Mouse (Mus musculus): ENCODE data around the gene Dgcr6. TPM values are rescaled to one million over a fixed set of nuclear protein-coding genes. Genes with fewer than 3 reads are reported as not detected.

The Dgcr6 gene
- polyA plus RNA-seq, 1 experiment from 2014 or later, result 97.3 TPM

DNA sequence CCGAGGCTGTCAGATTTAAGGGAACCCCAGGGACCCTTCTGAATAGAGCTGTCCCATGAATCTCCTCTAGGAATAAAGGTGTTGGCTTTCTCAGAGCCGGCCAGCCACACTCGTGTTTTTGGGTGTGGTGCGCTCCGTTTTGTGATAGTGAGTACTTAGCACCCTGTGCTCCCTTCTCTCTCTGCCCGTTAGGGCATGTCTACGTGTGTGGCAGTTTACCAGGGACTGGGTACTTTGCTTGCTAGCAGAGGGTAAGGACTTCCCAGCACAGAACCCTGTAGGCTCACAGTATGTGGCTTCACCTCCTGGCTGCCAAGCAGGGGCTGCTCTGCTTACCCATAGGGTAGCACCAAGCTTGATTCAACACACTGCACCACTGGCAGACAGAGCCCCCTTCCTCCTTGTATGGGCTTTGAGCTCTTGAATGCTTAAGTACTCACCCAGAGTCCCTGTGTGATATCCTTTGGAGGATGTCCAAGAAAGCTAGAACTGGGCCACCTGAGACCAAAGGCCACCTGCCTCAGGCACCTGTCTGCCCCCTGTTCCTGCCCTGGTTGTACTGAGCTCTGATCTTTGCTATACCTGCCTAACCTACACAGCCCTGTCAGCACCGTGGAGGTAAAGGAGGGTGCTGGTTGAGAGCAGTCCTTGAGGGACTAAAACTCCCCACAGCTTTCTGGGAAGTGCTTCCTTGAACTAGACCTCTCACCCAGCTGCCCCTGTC lies 16.2 kb downstream of the Dgcr6 start:
- Histone ChIP-seq H3K9me3 (ENCODE audit: low read depth, low read length) (no peaks in the 10 kb centered on the region), H3K4me3 (ENCODE audit: low read depth, low read length) (no peak overlapping the region), H3K9ac (no peak overlapping the region), H3K36me3 (ENCODE audit: insufficient read depth) (peaks cover 44% of the 10 kb centered on the region), H3K4me1 (ENCODE audit: insufficient read depth) (peaks cover 4% of the 10 kb centered on the region; the same call in 1 of the 2 replicates), H3K27me3 (ENCODE audit: insufficient read depth, low read length) (no peaks in the 10 kb centered on the region), H3K4me2 (no peak overlapping the region), H3K27ac (ENCODE audit: low read depth) (no peak overlapping the region)
- TF ChIP-seq CTCF (IDR thresholded peaks at IDR 0.05; ENCODE audit: low read depth), result no peak
- ATAC-seq (ENCODE audit: insufficient read depth) (no peak), DNase-seq (no peak)
- WGBS, result 87% methylated on average over 8 of the region's 8 CpGs

- Histone ChIP-seq H3K4me3 (ENCODE audit: low read depth, low read length) (no peak overlapping the region), H3K4me2 (no peak overlapping the region), H3K9me3 (ENCODE audit: low read depth, low read length) (no peaks in the 10 kb centered on the region), H3K27me3 (ENCODE audit: insufficient read depth, low read length) (no peaks in the 10 kb centered on the region), H3K36me3 (ENCODE audit: insufficient read depth) (peaks cover 44% of the 10 kb centered on the region), H3K9ac (no peak overlapping the region), H3K4me1 (ENCODE audit: insufficient read depth) (peaks cover 4% of the 10 kb centered on the region; the same call in 1 of the 2 replicates), H3K27ac (ENCODE audit: low read depth) (no peak overlapping the region)
- DNase-seq, result no peak
- WGBS, result 81% methylated on average over 5 of the region's 5 CpGs
- no peak for TF ChIP-seq CTCF (IDR thresholded peaks at IDR 0.05; ENCODE audit: low read depth)
- no peak for ATAC-seq (ENCODE audit: insufficient read depth)
Measured at GRCm38 (mm10) chr16:18070798-18071197, 18.1 kb downstream of the Dgcr6 start.

- 89% methylated on average over 13 of the region's 13 CpGs for WGBS
- peaks cover 3% of the 10 kb centered on the region; the same call in 1 of the 2 replicates for H3K4me1 ChIP-seq (ENCODE audit: insufficient read depth)
- no peak overlapping the region for H3K4me3 ChIP-seq (ENCODE audit: low read depth, low read length)
- H3K9me3 ChIP-seq (ENCODE audit: low read depth, low read length), result no peaks in the 10 kb centered on the region
- no peak overlapping the region for H3K27ac ChIP-seq (ENCODE audit: low read depth)
- TF ChIP-seq CTCF (IDR thresholded peaks at IDR 0.05; ENCODE audit: low read depth), result no peak
- DNase-seq (no peak), ATAC-seq (ENCODE audit: insufficient read depth) (no peak)
- no peak overlapping the region for H3K4me2 ChIP-seq
- H3K9ac ChIP-seq, result no peak overlapping the region
- peaks cover 47% of the 10 kb centered on the region for H3K36me3 ChIP-seq (ENCODE audit: insufficient read depth)
- no peaks in the 10 kb centered on the region for H3K27me3 ChIP-seq (ENCODE audit: insufficient read depth, low read length)
Measured at GRCm38 (mm10) chr16:18072089-18072488, 19.4 kb downstream of the Dgcr6 start.

DNA sequence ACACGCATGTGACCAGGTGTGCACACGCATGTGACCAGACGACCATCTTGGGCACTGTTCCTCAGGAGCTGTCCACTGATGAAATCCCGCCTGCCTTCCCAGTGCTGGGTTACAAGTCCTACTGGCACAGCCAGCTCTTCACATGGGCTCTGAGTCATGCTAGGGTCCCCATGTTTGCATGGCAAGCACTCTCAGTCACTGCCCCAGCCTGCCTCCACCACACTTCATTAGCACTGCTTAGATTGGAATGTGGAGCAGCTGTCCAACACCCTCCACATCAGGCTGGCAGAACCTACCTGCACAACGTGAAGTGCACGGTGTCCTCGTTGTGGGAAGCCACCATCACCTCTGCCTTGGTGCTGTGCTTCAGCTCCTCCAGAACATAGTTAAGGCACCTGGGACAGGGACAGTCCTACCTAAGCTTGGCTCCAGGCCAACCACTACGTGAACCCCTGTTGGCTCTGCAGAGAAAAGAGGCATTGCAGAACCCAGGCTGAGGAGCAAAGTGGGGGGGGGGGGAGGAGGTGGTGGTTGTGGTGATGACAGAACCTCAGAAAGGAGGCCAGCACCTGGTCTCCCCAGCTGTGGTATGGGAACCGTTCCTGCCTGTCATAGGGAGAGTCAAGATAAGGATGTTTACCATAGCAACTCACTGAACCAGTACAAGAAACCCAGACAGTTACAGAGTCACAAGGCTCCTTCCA lies 20.8 kb downstream of the Dgcr6 start:
- ATAC-seq (ENCODE audit: insufficient read depth), result peak; percentile 33; the same call in 1 of the 2 replicates
- DNase-seq, result no peak

DNA sequence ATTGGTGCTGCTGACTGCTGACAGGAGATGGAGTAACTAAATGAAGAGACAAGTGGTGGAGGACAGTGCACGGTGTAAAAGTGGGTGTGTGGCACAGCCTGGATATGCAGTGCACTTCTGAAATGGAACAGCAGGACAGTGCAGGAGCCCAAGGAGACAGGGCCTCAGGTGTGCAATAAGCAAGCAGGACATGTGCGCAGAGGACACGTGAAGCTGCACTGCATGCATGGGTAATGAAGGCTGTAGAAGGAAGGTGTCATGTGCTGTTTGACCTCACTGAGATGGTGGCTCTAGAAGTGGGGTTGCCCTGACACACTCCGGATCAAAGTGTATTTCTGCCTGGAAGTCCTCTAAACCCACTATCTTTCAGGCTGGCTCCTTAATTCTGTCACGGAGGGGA lies 22.0 kb downstream of the Dgcr6 start:
- WGBS, result 75% methylated on average over 5 of the region's 5 CpGs
- no peaks in the 10 kb centered on the region for H3K4me1 ChIP-seq (ENCODE audit: insufficient read depth)
- TF ChIP-seq CTCF (IDR thresholded peaks at IDR 0.05; ENCODE audit: low read depth), result no peak
- peaks cover 38% of the 10 kb centered on the region for H3K36me3 ChIP-seq (ENCODE audit: insufficient read depth)
- H3K4me2 ChIP-seq, result no peak overlapping the region
- ATAC-seq (ENCODE audit: insufficient read depth) (no peak), DNase-seq (no peak)
- no peaks in the 10 kb centered on the region for H3K27me3 ChIP-seq (ENCODE audit: insufficient read depth, low read length)
- no peak overlapping the region for H3K27ac ChIP-seq (ENCODE audit: low read depth)
- H3K4me3 ChIP-seq (ENCODE audit: low read depth, low read length), result no peak overlapping the region
- H3K9me3 ChIP-seq (ENCODE audit: low read depth, low read length), result no peaks in the 10 kb centered on the region
- no peak overlapping the region for H3K9ac ChIP-seq

More for the DNA sequence above, 20.8 kb downstream of the Dgcr6 start:
- Histone ChIP-seq H3K36me3 (ENCODE audit: insufficient read depth) (peaks cover 42% of the 10 kb centered on the region), H3K27ac (ENCODE audit: low read depth) (no peak overlapping the region), H3K4me2 (no peak overlapping the region), H3K27me3 (ENCODE audit: insufficient read depth, low read length) (no peaks in the 10 kb centered on the region), H3K9ac (no peak overlapping the region), H3K9me3 (ENCODE audit: low read depth, low read length) (no peaks in the 10 kb centered on the region), H3K4me3 (ENCODE audit: low read depth, low read length) (no peak overlapping the region), H3K4me1 (ENCODE audit: insufficient read depth) (no peaks in the 10 kb centered on the region)
- TF ChIP-seq CTCF (IDR thresholded peaks at IDR 0.05; ENCODE audit: low read depth), result no peak
- 71% methylated on average over 9 of the region's 9 CpGs for WGBS

GRCm38 (mm10) chr16:18075201-18075600 lies 22.5 kb downstream of the Dgcr6 start:
- 37% methylated on average over 3 of the region's 3 CpGs for WGBS
- H3K36me3 ChIP-seq (ENCODE audit: insufficient read depth), result peaks cover 32% of the 10 kb centered on the region
- no peak overlapping the region for H3K4me2 ChIP-seq
- TF ChIP-seq CTCF (IDR thresholded peaks at IDR 0.05; ENCODE audit: low read depth), result no peak
- DNase-seq, result no peak
- no peak for ATAC-seq (ENCODE audit: insufficient read depth)
- H3K27ac ChIP-seq (ENCODE audit: low read depth), result no peak overlapping the region
- H3K4me1 ChIP-seq (ENCODE audit: insufficient read depth), result no peaks in the 10 kb centered on the region
- H3K27me3 ChIP-seq (ENCODE audit: insufficient read depth, low read length), result no peaks in the 10 kb centered on the region
- no peak overlapping the region for H3K4me3 ChIP-seq (ENCODE audit: low read depth, low read length)
- no peaks in the 10 kb centered on the region for H3K9me3 ChIP-seq (ENCODE audit: low read depth, low read length)
- H3K9ac ChIP-seq, result no peak overlapping the region

GRCm38 (mm10) chr16:18078314-18079015 lies 25.8 kb downstream of the Dgcr6 start:
- 82% methylated on average over 5 of the region's 5 CpGs for WGBS
- TF ChIP-seq CTCF (IDR thresholded peaks at IDR 0.05; ENCODE audit: low read depth), result no peak

More at GRCm38 (mm10) chr16:18078314-18079015, 25.8 kb downstream of the Dgcr6 start:
- H3K9me3 ChIP-seq (ENCODE audit: low read depth, low read length), result no peaks in the 10 kb centered on the region
- no peak overlapping the region for H3K9ac ChIP-seq
- no peak overlapping the region for H3K4me2 ChIP-seq
- peaks cover 5% of the 10 kb centered on the region; the same call in 1 of the 2 replicates for H3K36me3 ChIP-seq (ENCODE audit: insufficient read depth)
- no peaks in the 10 kb centered on the region for H3K4me1 ChIP-seq (ENCODE audit: insufficient read depth)
- ATAC-seq (ENCODE audit: insufficient read depth) (no peak), DNase-seq (no peak)
- no peaks in the 10 kb centered on the region for H3K27me3 ChIP-seq (ENCODE audit: insufficient read depth, low read length)
- no peak overlapping the region for H3K27ac ChIP-seq (ENCODE audit: low read depth)
- no peak overlapping the region for H3K4me3 ChIP-seq (ENCODE audit: low read depth, low read length)

Measured in lung, embryonic 14.5 days (tissue).